Mouse (Mus musculus) 3T3-L1 (cell line): ENCODE data around the gene Nynrin.

Experiments used
- DNase-seq: peaks from one replicate; pipeline ENCODE4 v3.0.0-alpha.2; 2015; ENCODE audit warnings: low read depth, low spot score

Gene Nynrin

DNA sequence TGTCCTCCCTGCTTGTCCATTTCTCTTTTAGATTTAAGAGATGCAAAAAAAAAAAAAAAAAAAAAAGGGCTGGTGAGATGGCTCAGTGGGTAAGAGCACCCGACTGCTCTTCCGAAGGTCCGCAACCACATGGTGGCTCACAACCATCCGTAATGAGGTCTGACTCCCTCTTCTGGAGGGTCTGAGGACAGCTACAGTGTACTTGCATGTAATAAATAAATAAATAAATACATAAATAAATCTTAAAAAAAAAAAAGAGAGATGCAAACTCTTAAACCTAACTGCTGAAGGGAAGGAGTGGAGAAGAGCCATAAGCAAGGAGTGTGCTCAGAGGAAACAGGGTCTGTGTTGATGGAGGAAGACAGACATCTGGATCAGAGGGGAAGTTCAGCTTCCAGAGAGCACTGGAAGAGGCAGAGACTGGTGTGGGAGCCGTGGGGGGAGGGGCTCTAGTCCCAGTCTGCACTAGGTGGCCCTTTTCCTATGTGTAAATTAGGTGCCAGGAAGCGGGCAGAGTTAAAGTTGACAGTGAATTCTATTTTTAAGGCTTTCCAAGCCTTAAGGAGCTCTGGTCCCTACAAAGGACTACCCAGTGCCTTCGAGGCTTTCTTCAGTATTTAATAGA, 24.6 kb downstream of the Nynrin start:
- DNase-seq, result no peak

DNA sequence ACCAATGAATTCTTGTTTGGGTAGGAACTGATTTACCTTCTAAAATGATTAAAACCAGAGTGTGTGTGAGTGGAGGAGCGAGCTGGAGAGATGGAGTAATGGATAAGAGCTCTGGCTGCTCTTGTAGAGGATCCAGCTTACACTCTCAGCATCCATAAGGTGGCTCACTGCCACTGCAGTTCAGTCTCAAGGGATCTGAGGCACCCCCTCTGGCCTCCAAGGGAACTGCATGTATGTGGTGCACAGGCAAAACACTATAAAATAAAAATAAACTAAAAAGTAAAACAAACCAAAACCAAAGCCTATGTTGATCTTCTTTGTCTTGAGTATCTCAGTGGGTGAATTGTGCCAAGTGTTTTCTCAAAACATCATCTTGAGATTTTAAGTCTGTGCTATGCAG, 25.8 kb downstream of the Nynrin start:
- DNase-seq, result peak; percentile 74

DNA sequence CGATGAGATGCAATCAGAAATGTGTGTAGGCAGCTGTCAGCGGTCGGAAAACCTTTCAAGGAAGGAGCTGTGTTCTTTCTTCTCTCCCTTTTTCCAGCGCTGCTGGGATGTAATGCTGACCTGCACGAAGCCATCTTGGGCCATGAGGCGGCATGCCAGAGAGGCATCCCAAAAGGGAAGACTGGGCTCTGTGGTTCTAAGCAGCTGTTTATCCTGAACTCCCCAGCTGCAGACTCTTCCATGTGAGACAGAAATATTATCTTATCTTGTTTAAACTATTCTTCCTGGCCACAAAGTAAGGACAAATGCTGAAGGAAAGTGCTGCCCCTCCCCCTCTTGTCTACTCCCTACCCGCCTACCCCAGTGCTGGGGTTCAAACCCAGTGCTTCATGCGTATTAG, 27.2 kb downstream of the Nynrin start:
- no peak for DNase-seq

DNA sequence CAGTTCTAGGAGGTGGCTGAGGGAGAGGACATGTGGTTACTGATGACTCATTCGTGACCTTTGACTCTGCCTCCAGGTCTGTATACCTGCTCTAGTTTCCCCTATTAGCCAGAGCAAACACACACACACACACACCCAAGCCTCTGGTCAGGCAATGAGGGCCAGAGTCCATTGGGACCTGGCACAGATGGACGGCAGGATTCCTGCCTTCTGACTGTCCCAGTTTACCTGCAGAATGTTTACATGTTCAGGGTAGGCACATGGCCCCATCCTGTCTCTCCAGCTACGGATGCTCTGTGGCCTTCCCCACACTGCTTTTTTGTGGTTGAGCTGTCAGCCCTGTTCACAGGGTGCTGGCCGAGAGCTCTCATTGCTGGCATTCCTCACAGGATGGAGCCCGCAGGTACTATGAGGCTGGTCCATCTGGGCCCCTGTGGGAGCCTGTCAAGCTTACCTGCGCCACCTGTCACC, 28.4 kb downstream of the Nynrin start:
- DNase-seq, result no peak

DNA sequence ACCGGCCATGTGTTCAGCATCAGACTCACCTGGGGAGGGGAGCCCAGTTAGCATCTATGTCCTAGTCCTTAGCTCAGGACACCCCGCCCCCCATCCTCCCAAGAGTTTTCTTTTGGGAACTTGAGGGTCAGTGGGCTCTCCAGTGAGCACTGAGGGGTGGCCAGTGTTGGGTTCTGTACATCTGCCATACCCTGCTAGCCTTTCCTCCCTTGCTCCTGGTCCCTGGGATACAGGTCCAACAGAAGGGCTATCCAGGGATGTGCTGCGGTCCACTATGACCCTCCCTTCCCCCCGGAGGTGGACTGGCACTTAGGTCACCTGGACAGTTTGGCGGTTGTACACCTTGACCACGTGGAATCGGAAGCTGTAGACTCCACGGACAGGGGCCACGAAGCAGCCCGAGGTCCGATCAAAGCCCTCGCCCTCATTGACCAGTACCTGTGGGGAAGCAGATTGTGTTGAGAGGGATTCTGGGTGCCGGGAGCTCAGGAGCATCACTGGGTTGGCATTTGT, 29.4 kb downstream of the Nynrin start:
- no peak for DNase-seq

DNA sequence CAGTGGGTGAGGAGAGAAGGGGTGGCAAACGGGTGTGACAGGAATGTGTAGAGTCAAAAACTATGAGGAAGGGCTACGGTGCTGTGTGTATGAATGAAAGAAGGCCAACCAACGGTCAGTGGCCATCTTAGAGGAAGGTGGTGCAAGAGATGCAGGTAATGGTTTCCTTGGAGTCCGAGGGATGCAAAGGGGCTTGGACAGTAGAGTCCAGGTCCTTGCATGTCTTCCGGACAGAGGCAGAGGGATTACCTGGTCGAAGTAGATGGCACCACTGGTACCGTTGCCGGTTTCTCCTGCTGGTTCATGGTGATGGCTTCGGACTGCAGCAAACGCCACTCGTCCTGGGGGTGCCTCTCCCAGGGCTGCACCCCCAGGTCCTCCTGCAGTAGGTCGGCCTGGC, 29.9 kb downstream of the Nynrin start:
- DNase-seq, result no peak

DNA sequence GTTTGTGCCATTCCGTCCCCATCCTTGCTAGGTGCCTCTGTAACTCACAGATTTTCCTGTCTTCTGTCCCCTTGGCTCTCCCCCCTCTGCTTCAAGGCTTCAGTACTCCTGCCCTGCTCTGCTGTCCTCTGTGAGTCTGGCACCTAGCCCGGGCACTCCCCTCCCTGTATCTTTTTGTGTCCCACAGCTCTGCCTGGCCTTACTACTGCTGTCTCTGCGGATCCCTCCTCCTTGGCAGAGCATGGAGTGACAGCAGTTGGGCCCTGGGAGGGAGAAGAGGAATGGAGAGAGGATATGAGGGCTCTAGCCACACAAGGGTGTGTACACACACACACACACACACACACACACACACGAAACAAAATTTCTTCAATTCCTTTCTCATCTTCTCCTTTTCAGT, 30.4 kb downstream of the Nynrin start, which contains the start of gene Cbln3:
Cbln3 (minus strand) TSS at position 227 of the 400 bp plus-strand sequence.
- DNase-seq, result peak; percentile 58

DNA sequence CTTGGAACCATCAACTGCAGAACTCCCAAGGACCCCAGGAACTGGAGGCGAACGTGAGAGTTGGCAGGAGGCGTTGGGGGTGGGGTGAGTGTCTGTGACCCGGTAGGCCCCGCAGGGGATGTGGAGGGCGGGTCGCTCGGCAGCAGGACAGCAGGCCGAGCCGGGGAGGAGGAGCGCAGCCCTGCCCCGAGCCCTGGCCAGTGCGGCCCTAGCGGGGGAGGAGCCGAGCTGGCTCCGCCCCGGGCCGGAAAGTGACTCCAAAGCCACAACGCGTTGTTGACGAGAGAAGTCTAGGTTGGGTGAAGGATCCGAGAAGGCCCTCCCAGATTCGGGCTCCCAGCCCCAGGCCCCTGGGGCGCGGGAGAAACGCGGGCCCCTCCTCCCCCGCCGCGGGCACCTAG, 30.9 kb downstream of the Nynrin start, which contains the start of gene Khnyn:
Khnyn (plus strand) TSS at position 235 of the 401 bp plus-strand sequence.
- peak; percentile 87 for DNase-seq

DNA sequence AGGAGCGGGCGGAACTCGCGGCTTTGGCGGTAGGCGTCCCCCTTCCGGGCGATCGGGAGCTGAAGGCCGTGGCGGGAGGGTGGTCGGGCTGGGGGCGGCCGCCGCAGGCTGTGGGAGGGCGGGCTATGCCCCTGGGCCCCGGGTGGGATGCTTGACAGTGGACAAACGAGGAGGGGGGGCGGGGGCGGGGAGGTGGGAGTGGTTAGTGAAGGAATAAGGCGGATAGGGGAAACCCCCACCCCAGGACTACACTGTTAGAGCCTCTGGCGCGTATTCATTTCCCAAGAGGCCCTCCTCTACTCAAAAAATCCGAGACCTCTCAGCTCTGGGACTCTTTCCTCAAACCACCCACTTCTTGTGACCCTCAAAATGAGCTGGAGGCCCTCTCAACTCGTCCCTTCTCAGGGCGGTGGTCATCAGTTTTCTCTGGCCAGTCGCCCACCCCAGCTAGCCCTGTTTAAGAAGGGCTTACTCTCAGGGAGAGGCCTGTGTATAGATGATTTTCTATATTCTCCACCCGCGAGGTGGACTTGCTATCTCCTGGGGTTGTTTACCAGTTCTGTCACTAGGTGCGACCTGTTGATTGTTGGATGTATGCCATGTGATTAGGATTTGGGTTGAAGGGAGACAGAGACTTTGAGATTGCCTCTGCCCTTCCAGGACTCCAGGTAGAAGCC, 31.4 kb downstream of the Nynrin start:
- DNase-seq, result peak; percentile 69

DNA sequence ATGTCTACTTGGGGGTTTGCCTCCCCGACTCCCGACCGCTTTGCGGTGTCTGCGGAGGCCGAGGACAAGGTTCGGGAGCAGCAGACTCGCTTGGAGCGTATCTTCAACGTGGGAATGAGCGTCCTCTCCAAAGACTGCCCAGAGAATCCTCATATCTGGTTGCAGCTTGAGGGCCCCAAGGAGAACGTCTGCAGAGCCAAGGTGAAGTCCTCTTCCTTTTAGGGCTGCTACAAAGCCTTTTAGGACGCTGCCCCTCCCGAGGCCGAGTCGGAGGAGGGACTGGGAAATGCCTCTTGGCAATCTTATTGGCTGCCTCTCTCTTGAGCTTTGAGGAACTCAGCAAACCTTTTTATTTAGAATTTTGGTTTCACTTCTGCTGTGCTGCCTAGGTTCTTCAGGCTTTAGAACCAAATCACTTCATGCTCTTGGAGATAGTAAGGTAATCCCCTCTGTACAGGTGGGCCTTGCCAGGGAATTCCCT, 32.0 kb downstream of the Nynrin start:
- DNase-seq, result peak; percentile 78

DNA sequence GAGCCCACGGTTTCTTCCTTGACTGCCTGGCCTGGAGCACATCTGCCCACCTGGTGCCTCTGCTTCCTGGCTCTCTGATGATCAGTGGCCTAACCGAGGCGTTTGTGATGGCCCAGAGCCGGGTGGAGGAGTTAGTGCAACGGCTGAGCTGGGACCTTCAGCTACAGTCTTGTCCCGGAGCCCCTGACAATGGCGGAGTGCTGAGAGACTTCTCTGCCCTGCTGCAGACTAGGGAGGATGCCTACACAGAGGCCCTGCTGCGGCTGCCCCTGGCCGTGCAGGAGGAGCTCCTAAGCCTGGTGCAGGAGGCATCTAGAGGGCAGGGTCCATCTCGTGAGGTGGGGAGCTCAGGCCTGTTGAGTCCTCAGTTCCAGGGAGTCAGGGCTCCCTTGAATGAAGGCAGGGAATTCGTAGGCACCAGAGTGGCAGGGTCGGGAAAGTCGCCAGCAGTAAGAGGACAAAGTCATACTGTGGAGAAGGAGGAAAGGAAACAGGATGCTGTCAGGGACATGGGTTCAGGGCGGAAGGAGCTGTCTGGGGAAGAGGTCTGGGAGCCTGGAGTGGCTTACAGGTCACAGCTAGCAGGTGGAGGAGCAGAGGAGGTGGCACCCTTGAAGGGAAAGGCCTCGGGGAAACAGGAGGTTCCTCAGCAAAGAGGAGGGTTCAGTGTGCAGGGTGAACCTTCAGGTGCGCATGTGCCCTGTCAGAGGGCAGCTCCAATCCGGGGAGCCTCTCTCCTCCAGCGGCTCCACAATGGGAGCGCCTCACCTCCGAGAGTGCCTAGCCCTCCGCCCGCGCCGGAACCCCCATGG, 33.0 kb downstream of the Nynrin start:
- DNase-seq, result no peak

- DNase-seq, result no peak
Observed at GRCm38 (mm10) chr14:55897671-55898070, 43.9 kb downstream of the Nynrin start.

DNA sequence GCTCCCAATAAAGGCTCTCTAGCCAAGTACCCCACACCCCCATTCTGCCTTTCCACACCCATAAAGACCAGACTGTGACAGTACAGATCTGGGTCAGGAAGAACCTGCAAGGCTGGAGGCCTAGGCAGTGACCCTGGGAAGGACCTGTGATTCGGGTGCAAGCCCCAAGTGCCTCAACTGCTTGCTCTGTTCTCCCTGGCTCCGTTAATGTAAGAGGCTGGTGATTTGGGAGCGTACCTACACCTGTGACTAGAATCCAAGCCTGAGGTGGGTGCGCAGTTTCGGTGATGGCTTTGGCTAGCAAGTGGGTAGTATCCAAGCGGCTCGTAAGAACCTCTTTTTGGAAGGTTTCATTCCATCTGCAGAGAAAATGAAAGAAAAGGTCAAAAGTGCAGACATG, 45.1 kb downstream of the Nynrin start:
- DNase-seq, result no peak

GRCm38 (mm10) chr14:55899701-55900413, 46.0 kb downstream of the Nynrin start, which contains the start of gene Sdr39u1:
TSS of gene Sdr39u1 (minus strand) at chr14:55900293.
- no peak for DNase-seq

- no peak for DNase-seq
Observed at GRCm38 (mm10) chr14:55900414-55900755, 46.6 kb downstream of the Nynrin start.

DNA sequence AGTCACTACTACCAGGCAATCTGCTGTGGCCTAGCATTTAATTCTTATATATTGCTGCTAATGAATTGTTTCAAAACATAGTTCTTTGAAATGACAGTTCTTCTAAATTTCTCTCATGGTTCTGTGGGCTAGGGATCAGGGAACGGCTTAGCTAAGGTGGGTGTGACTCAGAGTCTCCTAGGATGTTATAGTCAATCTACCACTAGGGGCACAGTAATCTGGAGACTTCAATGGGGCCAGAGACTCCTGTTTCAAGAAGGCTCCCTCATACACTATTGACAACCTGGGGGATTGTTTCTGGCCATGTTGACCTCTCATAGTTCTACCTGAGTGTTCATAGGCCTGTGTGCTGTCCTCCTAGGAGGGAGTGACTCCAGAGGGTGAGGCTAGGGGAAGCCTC, 51.7 kb downstream of the Nynrin start:
- peak; percentile 36 for DNase-seq

DNA sequence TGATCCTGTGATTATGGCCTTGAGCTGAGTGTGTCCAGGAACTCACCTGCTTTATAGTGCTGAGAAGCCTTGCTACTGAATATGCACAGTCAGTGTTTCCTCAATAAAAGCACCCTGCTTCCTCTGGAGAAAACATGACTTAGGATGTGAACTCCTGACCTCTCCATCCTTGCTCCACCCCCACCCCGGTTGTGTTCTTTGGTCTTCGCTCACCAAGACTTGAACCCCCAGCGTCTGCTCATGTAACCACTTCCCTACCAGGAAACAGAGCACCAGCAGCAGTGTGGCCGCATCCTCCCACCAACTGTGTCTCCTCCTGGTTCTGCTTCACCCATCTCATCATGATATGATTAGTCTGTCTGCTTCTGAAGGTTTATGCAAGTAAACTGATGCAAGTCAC, 59.6 kb downstream of the Nynrin start:
- no peak for DNase-seq

DNA sequence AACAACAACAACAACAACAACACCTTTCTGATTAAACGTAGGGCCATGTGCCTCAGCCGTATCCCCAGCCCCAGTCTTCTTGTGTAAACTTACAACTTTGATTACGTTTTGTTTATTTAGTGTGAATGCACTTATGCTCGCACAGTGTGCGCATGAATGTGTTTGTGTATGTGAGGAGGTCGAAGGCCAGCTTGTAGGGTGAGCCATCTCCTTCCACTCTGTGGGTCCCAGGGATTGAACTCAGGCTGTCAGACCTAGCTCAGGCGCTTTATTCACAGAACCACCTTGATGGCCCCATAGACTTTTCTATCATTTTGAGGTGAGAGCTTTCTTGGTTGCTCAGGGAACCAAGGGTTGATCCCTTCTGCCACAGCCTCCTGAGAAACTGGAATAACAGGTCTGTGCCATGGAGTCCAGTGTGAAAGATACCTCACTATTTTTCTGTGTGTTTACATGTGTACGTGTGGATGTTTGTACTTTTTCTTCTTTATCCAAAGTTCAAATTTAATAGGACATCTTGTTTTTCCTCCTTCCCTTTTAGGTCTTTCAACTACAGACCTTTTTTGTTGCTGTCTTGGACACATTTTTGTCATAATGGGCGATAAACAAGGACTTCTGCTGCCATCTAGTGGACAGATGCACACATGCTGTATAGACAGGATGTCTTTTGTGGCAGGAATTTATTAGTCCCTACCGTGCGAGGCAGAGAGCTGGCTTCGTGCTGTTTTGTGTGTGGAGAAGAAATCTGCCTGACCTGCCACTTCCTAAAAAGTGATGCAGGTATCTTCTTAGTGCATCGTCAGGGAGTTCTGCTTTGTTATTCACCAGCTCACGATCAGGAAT, 64.7 kb downstream of the Nynrin start:
- peak; percentile 91 for DNase-seq

- DNase-seq, result peak; percentile 46
Observed at GRCm38 (mm10) chr14:55922475-55923232, 68.8 kb downstream of the Nynrin start.
